Mouse (Mus musculus) small intestine, adult 2 months (tissue): ENCODE measurements around the gene Gm38431.

ENCODE experiments used
- CTCF ChIP-seq: fragments of 200-500 bp; IDR thresholded peaks from 2 replicates; pipeline ENCODE4 v1.5.1; 2012; ENCODE audit warnings: low read depth, mild to moderate bottlenecking, control low read depth, inconsistent platforms, low read length, moderate library complexity, mixed read lengths; ENCODE audit not compliant: insufficient replicate concordance, insufficient read length; ENCODE audit errors: extremely low read depth
- POLR2A ChIP-seq: fragments of 200-500 bp; IDR thresholded peaks from 2 replicates; pipeline ENCODE4 v1.6.1; 2012; ENCODE audit warnings: low read depth, mild to moderate bottlenecking, control low read depth, inconsistent platforms, low read length, moderate library complexity

DNA sequence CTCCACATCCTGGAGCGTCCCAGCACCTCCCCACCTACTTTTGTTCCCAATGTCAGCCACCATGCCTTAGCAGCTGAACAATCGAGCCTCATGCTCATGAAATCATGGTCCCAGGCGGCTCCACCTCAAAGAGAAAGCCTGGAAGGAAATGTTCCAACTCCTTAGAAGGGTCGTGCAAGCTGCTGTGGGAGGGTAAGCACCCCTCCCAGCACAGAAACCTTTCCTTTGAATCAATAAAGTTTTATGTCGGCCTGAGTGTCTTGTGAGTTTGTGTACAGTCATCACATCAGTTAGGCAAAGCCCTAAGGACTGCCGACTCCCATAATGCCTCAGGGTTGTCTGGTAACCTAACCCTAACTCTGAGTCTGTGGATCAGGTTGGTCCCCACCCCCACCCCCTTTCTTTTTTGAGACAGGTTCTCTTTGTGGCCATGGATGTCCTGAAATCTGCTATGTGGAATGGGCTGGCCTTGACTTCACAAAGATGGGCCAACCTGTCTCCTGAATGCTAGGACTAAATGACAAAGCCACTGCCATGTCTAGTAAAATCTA is 63.2 kb downstream of the Gm38431 start:
- TF ChIP-seq CTCF, result no peak
- no peak for TF ChIP-seq POLR2A
